In genomic region chr7:113269081-113269480, GRCm38 (mm10) we compare ENCODE assay signal across 9 mouse cellular contexts.
"Had no signal": no experiment of that assay in that cellular context is flagged by ENCODE, and none has a peak within 500 bp of the region (broad histone marks: within the 10 kb centered on the region; RNA-seq: fewer than 3 reads in every experiment).

No protein-coding gene starts in this region.

- H3K4me1 ChIP-seq: liver, embryonic 15.5 days; midbrain, embryonic 13.5 days had no signal

- H3K36me3 ChIP-seq: kidney, embryonic 15.5 days; limb, embryonic 10.5 days; limb, embryonic 13.5 days; liver, embryonic 12.5 days; liver, embryonic 15.5 days; lung, embryonic 15.5 days; midbrain, embryonic 13.5 days; stomach, embryonic 15.5 days had no signal

- H3K9ac ChIP-seq: kidney, embryonic 15.5 days; limb, embryonic 13.5 days; liver, embryonic 12.5 days; liver, embryonic 15.5 days; lung, embryonic 15.5 days; midbrain, embryonic 13.5 days; stomach, embryonic 15.5 days had no signal

- H3K27me3 ChIP-seq: kidney, embryonic 15.5 days; limb, embryonic 13.5 days; liver, embryonic 12.5 days; liver, embryonic 15.5 days; lung, embryonic 15.5 days; midbrain, embryonic 13.5 days; stomach, embryonic 15.5 days had no signal

- H3K4me2 ChIP-seq: kidney, embryonic 15.5 days; limb, embryonic 13.5 days; liver, embryonic 12.5 days; liver, embryonic 15.5 days; lung, embryonic 15.5 days; midbrain, embryonic 13.5 days; stomach, embryonic 15.5 days had no signal

- H3K4me3 ChIP-seq: kidney, embryonic 15.5 days; limb, embryonic 10.5 days; limb, embryonic 13.5 days; liver, embryonic 12.5 days; liver, embryonic 15.5 days; lung, embryonic 15.5 days; midbrain, embryonic 13.5 days; stomach, embryonic 15.5 days had no signal

- H3K27ac ChIP-seq: kidney, embryonic 15.5 days; limb, embryonic 10.5 days; limb, embryonic 13.5 days; liver, embryonic 12.5 days; liver, embryonic 15.5 days; lung, embryonic 15.5 days; midbrain, embryonic 13.5 days; stomach, embryonic 15.5 days had no signal

- H3K9me3 ChIP-seq: kidney, embryonic 15.5 days; limb, embryonic 10.5 days; limb, embryonic 13.5 days; liver, embryonic 12.5 days; liver, embryonic 15.5 days; lung, embryonic 15.5 days; midbrain, embryonic 13.5 days; stomach, embryonic 15.5 days had no signal

- ATAC-seq: midbrain, embryonic 13.5 days; midbrain, embryonic 16.5 days had no signal
